Mouse (Mus musculus) heart, adult 2 months (tissue): ENCODE results near the gene Golga5. TPM values are rescaled to one million over a fixed set of nuclear protein-coding genes. Genes with fewer than 3 reads are reported as not detected.

Experiments used
- DNase-seq, 2 experiments: peaks; one replicate each; pipeline ENCODE4 v3.0.0; 2021
- H3K27ac ChIP-seq: fragments of 200-600 bp; 2 replicates; pipeline ENCODE4 v1.8.1; 2022
- H3K27me3 ChIP-seq: fragments of 200-500 bp; 2 replicates; pipeline ENCODE4 v1.6.1; 2012; ENCODE audit warnings: mild to moderate bottlenecking, low read length, inconsistent platforms, mixed read lengths; ENCODE audit not compliant: control insufficient read depth, insufficient read depth
- H3K36me3 ChIP-seq: fragments of 200-500 bp; 2 replicates; pipeline ENCODE4 v1.6.1; 2012; ENCODE audit warnings: low read length, inconsistent platforms; ENCODE audit not compliant: control insufficient read depth, insufficient read depth
- H3K4me1 ChIP-seq: fragments of 200-500 bp; 2 replicates; pipeline ENCODE4 v1.6.1; 2011; ENCODE audit warnings: low read length; ENCODE audit not compliant: control insufficient read depth, insufficient read depth
- H3K4me3 ChIP-seq: fragments of 200-600 bp; 2 replicates; pipeline ENCODE4 v1.8.1; 2022
- H3K79me2 ChIP-seq: fragments of 200-500 bp; replicated peaks from 2 replicates; pipeline ENCODE4 v1.6.1; 2012; ENCODE audit warnings: mild to moderate bottlenecking, inconsistent platforms, low read length, moderate library complexity, mixed read lengths; ENCODE audit not compliant: control insufficient read depth, insufficient read depth
- H3K9ac ChIP-seq: fragments of 200-500 bp; 2 replicates; pipeline ENCODE4 v1.6.1; 2012; ENCODE audit warnings: low read depth, mild to moderate bottlenecking, control low read depth, inconsistent platforms, low read length, mixed read lengths
- CTCF ChIP-seq: fragments of 200-600 bp; IDR thresholded peaks from 2 replicates; pipeline ENCODE4 v1.8.1; 2022; ENCODE audit warnings: antibody characterized with exemption, mild to moderate bottlenecking, moderate library complexity
- EP300 ChIP-seq: fragments of 200-500 bp; IDR thresholded peaks from 2 replicates; pipeline ENCODE4 v1.6.1; 2011; ENCODE audit warnings: low read depth, low read length, control low read depth; ENCODE audit not compliant: insufficient read depth
- POLR2A ChIP-seq: fragments of 200-500 bp; IDR thresholded peaks from 2 replicates; pipeline ENCODE4 v1.6.1; 2011; ENCODE audit warnings: mild to moderate bottlenecking, low read depth, low read length, control low read depth; ENCODE audit not compliant: insufficient read depth
- WGBS: fragments of 180-500 bp; shearing (Covaris S2); methylation state at CpG from one replicate; pipeline ENCODE4 v1.1.7; 2018; 5-methylcytosine and 5-hydroxymethylcytosine counted together
- intact Hi-C: fragments of 180-260 bp; cut with DNase I; formaldehyde crosslinking; loops from one replicate; pipeline ENCODE4 v1.15.1; 2025
- polyA plus RNA-seq: library from polyadenylated mRNA; depleted of rRNA; stranded (reverse); fragments of >200 nt; gene quantifications from 2 replicates; pipeline ENCODE4 v1.2.3, GENCODE M21; 2012; rRNA removed
- total RNA-seq, 2 experiments: library from RNA; stranded (reverse); gene quantifications; 2 replicates each; pipeline ENCODE4 v1.2.3; 2021

Golga5 gene
- total and polyA plus RNA-seq, 3 experiments = 10.1 to 28.0 (median 25.1) TPM

DNA sequence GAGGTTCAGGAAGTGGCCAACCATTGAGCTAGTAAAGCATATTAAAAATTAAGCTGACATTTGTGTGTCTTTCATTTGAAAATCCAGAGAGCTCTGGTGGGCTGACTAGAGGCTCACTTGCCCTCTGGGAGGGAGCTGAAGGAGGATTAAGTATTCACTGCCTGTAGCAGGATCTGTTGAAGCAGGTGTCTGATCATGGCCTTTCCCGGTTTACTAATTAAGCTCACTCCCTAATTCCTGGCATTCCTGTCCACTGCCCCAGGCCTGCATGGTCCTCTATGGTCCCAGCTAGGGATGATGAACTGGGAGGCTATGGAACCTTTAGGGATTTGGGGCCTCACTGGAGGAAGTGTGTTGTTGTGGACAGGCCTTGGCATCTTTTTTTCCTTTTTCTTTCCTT is 66.9 kb downstream of the Golga5 start:
- H3K79me2 ChIP-seq = no peaks in the 10 kb centered on the region
- H3K27me3 ChIP-seq = no peaks in the 10 kb centered on the region
- H3K27ac ChIP-seq = no peak overlapping the region
- 52% methylated on average over 1 of the region's 1 CpGs for WGBS
- H3K4me1 ChIP-seq = peaks cover 2% of the 10 kb centered on the region; the same call in 1 of the 2 replicates
- H3K36me3 ChIP-seq = no peaks in the 10 kb centered on the region
- H3K4me3 ChIP-seq = no peak overlapping the region
- intact Hi-C loops = no loop called here
- TF ChIP-seq POLR2A = no peak
- no peak for TF ChIP-seq EP300
- TF ChIP-seq CTCF = no peak
- no peak for DNase-seq
- H3K9ac ChIP-seq = no peak overlapping the region

DNA sequence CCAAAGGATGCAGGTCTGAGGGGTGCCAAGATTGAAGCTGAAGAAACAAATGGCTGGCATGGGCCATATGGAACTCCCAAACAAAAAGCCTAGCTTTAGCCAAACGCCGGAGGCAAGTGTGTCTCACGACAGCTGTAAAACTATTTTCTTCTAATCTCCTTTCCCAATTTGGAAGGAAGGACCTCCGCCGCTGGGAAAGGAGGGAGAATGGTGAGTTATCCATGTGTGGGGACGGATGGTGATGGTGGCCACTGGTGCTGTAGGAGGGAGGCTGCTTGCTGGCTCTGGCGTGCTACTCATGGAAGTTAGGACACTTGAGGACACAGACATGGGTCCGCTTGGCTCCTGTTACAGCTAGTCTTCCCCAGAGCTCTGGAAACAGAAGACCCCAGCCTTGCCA is 71.3 kb downstream of the Golga5 start:
- WGBS = 50% methylated on average over 8 of the region's 8 CpGs
- Histone ChIP-seq H3K4me3 (no peak overlapping the region), H3K9ac (no peak overlapping the region), H3K79me2 (no peaks in the 10 kb centered on the region), H3K36me3 (no peaks in the 10 kb centered on the region), H3K4me1 (no peaks in the 10 kb centered on the region), H3K27me3 (no peaks in the 10 kb centered on the region), H3K27ac (no peak overlapping the region)
- intact Hi-C loops = no loop called here
- no peak for DNase-seq
- TF ChIP-seq CTCF (no peak), EP300 (no peak), POLR2A (no peak)

DNA sequence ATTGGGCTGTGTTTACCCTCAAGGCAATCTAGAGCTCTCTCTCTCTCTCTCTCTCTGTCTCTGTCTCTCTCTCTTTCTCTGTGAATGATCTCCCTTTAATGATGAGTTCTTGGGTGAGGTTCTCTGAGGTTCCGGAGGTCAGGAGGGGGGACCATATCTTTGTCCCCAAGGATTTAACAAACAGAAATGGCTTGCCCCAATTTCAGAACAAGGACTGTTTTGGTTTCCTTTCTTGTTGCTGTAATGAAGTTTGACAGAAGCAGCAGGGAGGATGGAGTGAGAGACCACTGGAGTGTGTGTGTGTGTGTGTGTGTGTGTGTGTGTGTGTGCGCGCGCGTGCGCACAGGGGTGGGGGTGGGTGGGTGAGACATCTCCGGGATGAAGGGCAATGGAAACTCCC is 72.2 kb downstream of the Golga5 start:
- intact Hi-C loops = no loop called here
- H3K4me1 ChIP-seq = no peaks in the 10 kb centered on the region
- TF ChIP-seq EP300 (no peak), POLR2A (no peak), CTCF (no peak)
- 90% methylated on average over 7 of the region's 7 CpGs for WGBS
- no peaks in the 10 kb centered on the region for H3K36me3 ChIP-seq
- H3K4me3 ChIP-seq = no peak overlapping the region
- H3K9ac ChIP-seq = no peak overlapping the region
- H3K27ac ChIP-seq = no peak overlapping the region
- no peak for DNase-seq
- H3K79me2 ChIP-seq = no peaks in the 10 kb centered on the region
- no peaks in the 10 kb centered on the region for H3K27me3 ChIP-seq

DNA sequence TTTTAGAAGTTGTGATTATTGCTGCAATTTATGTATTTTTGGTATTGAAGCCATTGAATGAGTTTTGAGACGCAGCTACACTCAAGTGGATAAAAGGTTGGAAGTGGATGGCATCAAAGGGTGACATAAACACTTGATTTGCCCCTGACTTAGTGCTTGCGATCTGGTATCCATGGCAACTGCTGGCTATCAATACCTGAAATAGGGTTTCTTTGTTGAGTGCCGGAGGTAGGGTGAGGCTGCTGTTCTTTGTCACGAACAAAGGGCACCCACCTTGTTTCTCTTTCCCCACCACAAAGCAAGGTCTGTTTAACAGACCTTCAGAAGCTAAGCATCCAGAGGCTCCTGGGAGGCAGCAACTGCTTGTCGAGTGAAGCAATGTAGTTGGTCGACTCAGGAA is 76.2 kb downstream of the Golga5 start:
- Histone ChIP-seq H3K4me1 (no peaks in the 10 kb centered on the region), H3K27ac (no peak overlapping the region), H3K9ac (no peak overlapping the region), H3K4me3 (no peak overlapping the region), H3K36me3 (no peaks in the 10 kb centered on the region), H3K79me2 (no peaks in the 10 kb centered on the region), H3K27me3 (no peaks in the 10 kb centered on the region)
- 59% methylated on average over 6 of the region's 6 CpGs for WGBS
- intact Hi-C loops = no loop called here
- no peak for DNase-seq
- TF ChIP-seq EP300 (no peak), POLR2A (no peak), CTCF (no peak)

Other genes starting within 250 kb of the Golga5 start
- gene Rin3, start 186.1 kb upstream of the Golga5 start, total RNA-seq = 10 to 100 TPM; 14.7 to 25.3 TPM
- gene Rin3, start 186.1 kb upstream of the Golga5 start, polyA plus RNA-seq = 6.1 and 10.3 TPM in 2 replicates
- 10 to 100 TPM; 59.9 to 63.5 TPM for gene Lgmn, start 29.3 kb upstream of the Golga5 start, total RNA-seq
- gene Lgmn, start 29.3 kb upstream of the Golga5 start, polyA plus RNA-seq = 78.2 and 115 TPM in 2 replicates
- not detected for gene Chga, start 85.8 kb downstream of the Golga5 start, total RNA-seq
- 0.06 and 0.12 TPM in 2 replicates for gene Chga, start 85.8 kb downstream of the Golga5 start, polyA plus RNA-seq
- 1 to 10 TPM; 7.9 to 9.5 TPM for gene Itpk1, start 235.8 kb downstream of the Golga5 start, total RNA-seq
- 11.6 and 11.9 TPM in 2 replicates for gene Itpk1, start 235.8 kb downstream of the Golga5 start, polyA plus RNA-seq